Mouse (Mus musculus) limb, embryonic 12.5 days (tissue): ENCODE measurements around the gene AU021092. TPM values are rescaled to one million over a fixed set of nuclear protein-coding genes. Genes with fewer than 3 reads are reported as not detected.
A peak's percentile ranks its signal among the peaks of the same experiment; 100 is the strongest.
"Not testable (repeated sequence)": the region's sequence is repeated elsewhere in the genome, so short reads cannot be mapped to it uniquely, and the experiment has no call there.

ENCODE experiments used
- ATAC-seq: fragments of 200-750 bp; cut with Nextera tagmentation; 2 replicates; pipeline ENCODE4 v1.8.0; 2017; ENCODE audit warnings: low read depth, moderate TSS enrichment; ENCODE audit not compliant: insufficient number of reproducible peaks, insufficient read depth, low FRiP score, low TSS enrichment
- H3K27ac ChIP-seq: fragments of 300-500 bp; sonication (generic); 2 replicates; pipeline ENCODE4 v1.5.1; 2016; ENCODE audit warnings: mild to moderate bottlenecking, moderate library complexity
- H3K27me3 ChIP-seq: fragments of 300-500 bp; sonication (generic); 2 replicates; pipeline ENCODE4 v1.6.1; 2016; ENCODE audit warnings: mild to moderate bottlenecking, moderate library complexity
- H3K36me3 ChIP-seq: fragments of 300-500 bp; sonication (generic); 2 replicates; pipeline ENCODE4 v1.6.1; 2016; ENCODE audit warnings: mild to moderate bottlenecking, moderate library complexity
- H3K4me1 ChIP-seq: fragments of 300-500 bp; sonication (generic); replicated peaks from 2 replicates; pipeline ENCODE4 v1.6.1; 2016
- H3K4me2 ChIP-seq: fragments of 300-500 bp; sonication (generic); 2 replicates; pipeline ENCODE4 v1.6.1; 2016; ENCODE audit warnings: mild to moderate bottlenecking, moderate library complexity
- H3K4me3 ChIP-seq: fragments of 300-500 bp; sonication (generic); replicated peaks from 2 replicates; pipeline ENCODE4 v1.5.1; 2016; ENCODE audit warnings: mild to moderate bottlenecking
- H3K9ac ChIP-seq: fragments of 300-500 bp; sonication (generic); replicated peaks from 2 replicates; pipeline ENCODE4 v1.6.1; 2016; ENCODE audit warnings: mild to moderate bottlenecking, moderate library complexity
- H3K9me3 ChIP-seq: fragments of 300-500 bp; sonication (generic); 2 replicates; pipeline ENCODE4 v1.6.1; 2016; ENCODE audit warnings: mild to moderate bottlenecking, moderate library complexity
- WGBS: fragments of 180-500 bp; shearing (Covaris S2); methylation state at CpG from one replicate; pipeline ENCODE4 v1.1.7; 2016; 5-methylcytosine and 5-hydroxymethylcytosine counted together
- polyA plus RNA-seq: library from polyadenylated mRNA; unstranded; fragments of >200 nt; fragmentation: Nextera tagmentation; extraction: Ambion mirVana; gene quantifications from 2 replicates; pipeline ENCODE4 v1.2.1, GENCODE M21; 2016

AU021092 gene
- polyA plus RNA-seq, 1 experiment from 2014 or later = 1.4 TPM

DNA sequence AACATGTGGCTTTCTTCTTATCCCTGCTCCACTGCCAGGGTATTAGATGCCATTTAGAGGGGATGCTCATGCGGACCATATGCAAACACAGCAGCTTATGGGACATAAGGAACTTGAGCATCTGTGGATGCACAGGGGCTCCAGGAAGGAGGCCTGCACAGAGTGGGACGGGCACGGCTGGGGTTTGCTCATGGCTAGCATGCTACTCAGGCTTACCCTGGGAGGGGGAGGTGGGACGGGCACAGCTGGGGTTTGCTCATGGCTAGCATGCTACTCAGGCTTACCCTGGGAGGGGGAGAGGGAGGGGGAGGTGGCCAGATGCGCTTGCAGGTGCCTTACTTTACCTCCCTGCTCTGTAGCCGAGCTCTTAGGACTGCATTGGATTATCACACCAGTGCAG lies 20.8 kb upstream of the AU021092 start:
- 94% methylated on average over 6 of the region's 6 CpGs for WGBS
- Histone ChIP-seq H3K27ac (no peak overlapping the region), H3K9ac (no peak overlapping the region), H3K36me3 (peaks cover 83% of the 10 kb centered on the region), H3K9me3 (no peaks in the 10 kb centered on the region), H3K4me1 (no peaks in the 10 kb centered on the region), H3K4me3 (no peak overlapping the region), H3K4me2 (no peak overlapping the region), H3K27me3 (no peaks in the 10 kb centered on the region)
- ATAC-seq = no peak

DNA sequence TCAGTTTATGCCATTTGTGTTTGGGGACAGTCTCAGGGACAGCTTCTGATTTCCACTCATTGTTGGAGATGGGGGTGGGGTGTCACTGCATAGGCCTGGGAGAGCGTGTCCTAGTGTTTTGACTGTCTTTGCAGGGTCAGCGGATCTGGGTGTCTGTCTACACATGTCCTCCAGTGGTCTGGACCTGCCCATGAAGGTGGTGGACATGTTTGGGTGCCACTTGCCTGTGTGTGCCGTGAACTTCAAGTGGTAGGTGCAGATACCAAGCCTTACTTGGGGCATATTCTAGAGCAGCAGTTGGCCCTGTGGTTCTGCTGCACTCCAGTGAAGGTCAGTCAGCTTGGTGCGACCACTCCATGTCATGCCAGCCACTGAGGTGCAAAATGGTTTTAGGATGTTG lies 20.3 kb upstream of the AU021092 start:
- peaks cover 78% of the 10 kb centered on the region for H3K36me3 ChIP-seq
- no peak overlapping the region for H3K27ac ChIP-seq
- no peaks in the 10 kb centered on the region for H3K9me3 ChIP-seq
- 92% methylated on average over 4 of the region's 4 CpGs for WGBS
- ATAC-seq = no peak
- no peaks in the 10 kb centered on the region for H3K4me1 ChIP-seq
- no peak overlapping the region for H3K4me2 ChIP-seq
- no peak overlapping the region for H3K9ac ChIP-seq
- H3K4me3 ChIP-seq = no peak overlapping the region
- no peaks in the 10 kb centered on the region for H3K27me3 ChIP-seq

DNA sequence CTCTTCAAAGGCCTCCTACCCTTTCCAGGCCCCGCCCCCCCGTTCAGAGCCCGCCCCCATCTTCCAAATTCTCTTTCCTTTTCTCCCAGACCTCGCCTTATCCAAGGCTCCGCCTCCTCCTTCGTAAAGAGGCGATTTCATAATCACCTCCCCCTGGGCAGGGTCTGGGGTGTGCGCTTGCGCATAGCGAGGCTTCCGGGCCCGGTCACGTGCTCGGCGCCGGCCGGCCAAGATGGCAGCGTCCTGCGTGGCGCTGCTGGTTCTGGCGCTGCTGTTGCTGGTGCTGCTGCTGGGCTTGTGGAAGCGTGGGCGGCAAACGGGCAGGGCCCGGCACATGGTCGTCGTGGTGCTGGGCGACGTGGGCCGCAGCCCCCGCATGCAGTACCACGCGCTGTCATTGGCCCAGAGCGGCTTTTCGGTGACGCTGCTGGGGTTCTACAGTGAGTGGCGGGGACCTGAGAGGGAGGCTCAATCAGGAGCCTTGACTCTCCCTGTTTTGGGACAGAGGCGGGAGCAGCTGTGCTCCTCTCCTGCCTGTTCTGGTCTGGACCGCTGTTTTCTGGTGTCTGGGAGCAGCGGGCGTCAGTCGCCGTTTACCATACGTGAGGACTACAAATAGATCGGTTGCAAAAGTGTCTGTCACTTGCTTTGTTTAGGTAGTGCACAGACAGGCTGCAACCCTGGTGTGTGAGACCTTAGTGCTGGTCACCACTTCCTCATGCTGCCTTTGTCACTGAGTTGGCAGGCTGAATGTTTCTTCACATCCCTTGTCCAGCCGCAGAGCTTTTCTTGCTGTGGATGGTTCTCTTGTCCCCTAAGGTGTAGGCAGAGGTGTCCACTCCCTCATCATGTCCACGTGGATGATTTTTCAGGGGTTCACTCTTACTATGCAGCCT lies 11.6 kb upstream of the AU021092 start, which contains the start of gene Alg1:
Gene Alg1, plus strand, starts transcription at position 204 of the 896 bp plus-strand sequence.
- peak; percentile 92 for ATAC-seq
- 2% methylated on average over 47 of the region's 47 CpGs for WGBS
- H3K4me2 ChIP-seq = peak within 1 kb of the TSS; percentile 84
- H3K27ac ChIP-seq = 0 out of 2 replicates have a peak within 1 kb of the TSS, but pooled peaks have one; percentile 7
- peak within 1 kb of the TSS; percentile 72 for H3K9ac ChIP-seq
- H3K9me3 ChIP-seq = no peaks in the 10 kb centered on the region
- 0 out of 2 replicates have a peak, but pooled peaks cover 10% of the 10 kb centered on the region for H3K36me3 ChIP-seq
- peak within 1 kb of the TSS; percentile 88 for H3K4me3 ChIP-seq
- H3K27me3 ChIP-seq = no peaks in the 10 kb centered on the region
- H3K4me1 ChIP-seq = peaks cover 10% of the 10 kb centered on the region

DNA sequence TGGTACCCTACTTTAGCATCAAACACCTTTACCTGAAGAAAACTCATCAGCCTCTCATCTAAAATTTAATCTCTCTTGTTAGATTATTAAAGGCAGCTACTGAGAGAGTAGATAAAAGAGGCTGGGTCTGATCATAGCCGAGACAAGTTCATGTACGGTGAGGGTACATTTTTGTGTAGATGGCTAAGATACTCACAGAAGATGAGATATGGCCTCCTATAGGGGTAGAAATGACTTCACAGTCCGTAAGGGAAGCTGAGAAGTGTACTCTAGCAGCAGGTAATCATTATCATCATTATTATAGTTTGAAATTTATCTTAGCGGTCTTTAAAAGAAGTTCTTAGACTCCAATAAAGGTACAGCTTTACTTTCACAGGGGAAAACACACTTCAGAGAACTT lies 10.9 kb upstream of the AU021092 start:
- Histone ChIP-seq H3K4me3 (peak overlapping the region; percentile 88), H3K9ac (no peak overlapping the region), H3K36me3 (0 out of 2 replicates have a peak, but pooled peaks cover 7% of the 10 kb centered on the region), H3K27me3 (no peaks in the 10 kb centered on the region), H3K4me1 (peaks cover 10% of the 10 kb centered on the region), H3K4me2 (peak overlapping the region; percentile 84), H3K27ac (no peak overlapping the region), H3K9me3 (no peaks in the 10 kb centered on the region)
- no peak for ATAC-seq
- WGBS = 76% methylated on average over 4 of the region's 4 CpGs

DNA sequence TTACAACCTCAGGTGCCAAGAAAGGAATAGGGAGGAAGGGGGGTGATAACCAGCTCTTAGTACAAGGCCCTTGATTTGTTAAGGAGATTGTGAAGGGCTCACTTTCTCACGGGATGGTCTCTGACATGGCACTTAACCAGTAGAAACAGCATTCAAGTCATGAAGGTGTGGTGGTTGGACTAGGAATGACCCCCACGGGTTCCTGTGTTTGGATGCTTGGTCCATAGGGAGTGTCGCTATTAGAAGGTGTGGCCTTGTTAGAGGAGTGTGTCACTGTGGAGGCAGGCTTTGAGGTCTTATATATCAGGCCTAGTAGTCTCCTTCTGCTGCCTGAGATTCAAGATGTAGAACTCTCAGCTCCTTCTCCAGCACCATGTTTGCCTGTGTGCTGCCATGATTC lies 6.0 kb upstream of the AU021092 start:
- H3K27ac ChIP-seq, H3K4me1 ChIP-seq, ATAC-seq, H3K4me2 ChIP-seq, H3K27me3 ChIP-seq, H3K4me3 ChIP-seq, H3K9ac ChIP-seq, H3K9me3 ChIP-seq, H3K36me3 ChIP-seq: not testable (repeated sequence)
- 71% methylated on average over 3 of the region's 3 CpGs for WGBS

DNA sequence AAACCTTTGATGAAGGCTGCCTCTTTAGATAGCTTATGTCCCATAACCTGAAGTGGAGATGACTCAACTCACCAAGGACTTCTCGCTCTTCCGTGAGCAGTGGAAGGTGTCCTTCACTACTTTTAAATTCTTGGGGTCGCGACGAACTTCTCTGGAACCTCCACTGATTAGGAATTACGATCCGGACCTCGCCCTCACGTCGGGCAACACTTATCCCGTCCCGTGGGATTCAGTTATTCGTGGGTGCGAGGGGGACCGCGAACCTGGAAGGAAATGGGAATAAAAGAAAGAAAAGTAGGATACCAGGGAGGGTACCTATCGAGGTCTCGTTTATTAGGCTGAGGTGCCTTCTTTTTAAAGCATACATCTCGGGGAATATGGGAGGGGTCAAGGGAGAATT lies 5.4 kb upstream of the AU021092 start:
- H3K9me3 ChIP-seq, ATAC-seq, H3K4me3 ChIP-seq, H3K4me1 ChIP-seq, H3K27ac ChIP-seq, H3K4me2 ChIP-seq, H3K36me3 ChIP-seq, H3K27me3 ChIP-seq, H3K9ac ChIP-seq: not testable (repeated sequence)
- WGBS = 79% methylated on average over 19 of the region's 19 CpGs

DNA sequence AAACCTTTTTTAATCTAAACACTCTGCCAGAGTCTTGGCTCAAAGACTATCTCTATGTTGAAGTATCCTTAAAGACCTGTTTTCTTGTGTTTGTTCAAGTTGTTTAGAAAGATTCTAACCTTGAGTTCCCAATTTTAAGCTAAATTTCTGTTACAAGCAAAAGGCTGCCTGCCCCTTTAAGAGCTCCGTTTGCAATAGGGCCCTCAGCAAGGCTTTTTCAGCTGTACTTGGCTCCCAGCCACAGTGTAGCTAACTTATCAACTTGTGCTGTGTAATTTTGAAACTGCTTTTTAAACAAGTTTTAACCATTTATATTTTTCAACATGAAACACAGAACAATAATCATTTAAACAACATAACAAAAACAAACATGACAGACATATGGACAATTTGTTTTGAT lies 4.4 kb upstream of the AU021092 start:
- not testable (repeated sequence) for H3K27ac ChIP-seq, ATAC-seq

DNA sequence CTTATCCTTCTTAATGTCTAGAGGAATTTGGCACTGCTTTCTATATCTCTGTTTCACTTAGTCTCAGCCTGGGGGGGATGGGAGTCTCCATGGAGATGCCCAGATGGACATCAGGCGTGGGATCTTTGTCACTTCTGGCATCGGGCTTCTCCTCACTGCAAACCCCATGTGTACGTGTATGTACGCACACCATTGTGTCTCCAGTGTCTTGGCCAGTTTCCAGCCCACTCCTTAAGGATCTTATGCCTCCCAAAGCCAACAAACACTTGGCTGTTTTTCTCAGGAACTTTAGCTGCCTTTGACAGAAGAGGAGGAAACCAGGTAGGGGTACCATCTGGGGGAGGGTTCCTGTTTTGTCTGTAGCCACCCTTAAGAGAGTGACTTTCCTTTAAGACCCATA lies 696 bp downstream of the AU021092 start:
- no peak overlapping the region for H3K27ac ChIP-seq
- peaks cover 22% of the 10 kb centered on the region for H3K27me3 ChIP-seq
- H3K4me1 ChIP-seq = no peaks in the 10 kb centered on the region
- H3K9ac ChIP-seq = no peak overlapping the region
- H3K9me3 ChIP-seq = no peaks in the 10 kb centered on the region
- ATAC-seq = no peak
- no peak overlapping the region for H3K4me2 ChIP-seq
- no peak overlapping the region for H3K4me3 ChIP-seq
- H3K36me3 ChIP-seq = no peaks in the 10 kb centered on the region
- WGBS = 85% methylated on average over 4 of the region's 4 CpGs

More for the DNA sequence above, 4.4 kb upstream of the AU021092 start:
- H3K4me2 ChIP-seq, H3K9me3 ChIP-seq, H3K9ac ChIP-seq, H3K27me3 ChIP-seq, H3K4me3 ChIP-seq, H3K36me3 ChIP-seq, H3K4me1 ChIP-seq: not testable (repeated sequence)
- 12% methylated on average over 1 of the region's 1 CpGs for WGBS

DNA sequence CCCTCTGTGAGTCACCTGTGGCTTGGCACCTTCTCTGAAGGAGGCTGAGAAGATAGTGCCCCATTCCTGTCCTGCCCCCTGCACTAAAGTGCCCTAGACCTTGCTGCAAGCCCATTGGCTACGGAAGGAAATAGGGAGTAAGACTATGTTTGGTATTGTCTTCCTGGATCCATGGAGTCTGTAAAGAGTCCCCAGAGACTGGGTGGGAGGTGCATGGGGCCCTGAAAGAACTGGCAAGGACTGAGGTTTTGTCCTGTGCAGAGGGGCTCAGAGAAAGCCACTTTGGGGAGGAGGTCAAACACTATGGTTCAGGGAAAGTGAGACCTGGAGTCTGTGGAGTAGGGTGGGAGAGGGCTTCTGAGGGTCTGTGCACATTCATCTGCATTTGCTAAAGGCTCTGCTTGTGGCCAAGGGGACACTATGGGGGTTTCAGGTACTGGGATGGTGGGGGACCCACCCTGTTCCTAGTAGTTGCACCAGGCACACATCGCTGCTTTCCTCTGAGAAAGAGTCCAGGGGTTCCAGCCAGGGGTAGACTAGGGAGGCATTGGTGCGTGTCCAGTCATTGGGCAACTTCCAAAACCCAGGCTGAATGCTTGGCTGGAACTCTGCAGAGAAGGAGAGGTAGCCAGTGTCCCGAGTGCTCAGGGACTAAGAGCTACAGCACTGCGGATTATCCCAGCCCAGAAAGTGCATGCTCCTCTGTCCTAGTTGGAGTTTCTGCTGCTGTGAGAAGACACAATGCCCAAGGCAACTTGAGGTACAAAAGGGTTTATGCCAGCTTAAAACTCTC lies 4.6 kb downstream of the AU021092 start:
- no peaks in the 10 kb centered on the region for H3K9me3 ChIP-seq
- H3K4me1 ChIP-seq = no peaks in the 10 kb centered on the region
- H3K4me2 ChIP-seq = no peak overlapping the region
- H3K9ac ChIP-seq = no peak overlapping the region
- ATAC-seq = no peak
- no peak overlapping the region for H3K4me3 ChIP-seq
- no peak overlapping the region for H3K27ac ChIP-seq
- no peaks in the 10 kb centered on the region for H3K36me3 ChIP-seq
- WGBS = 74% methylated on average over 5 of the region's 5 CpGs
- peaks cover 22% of the 10 kb centered on the region for H3K27me3 ChIP-seq

DNA sequence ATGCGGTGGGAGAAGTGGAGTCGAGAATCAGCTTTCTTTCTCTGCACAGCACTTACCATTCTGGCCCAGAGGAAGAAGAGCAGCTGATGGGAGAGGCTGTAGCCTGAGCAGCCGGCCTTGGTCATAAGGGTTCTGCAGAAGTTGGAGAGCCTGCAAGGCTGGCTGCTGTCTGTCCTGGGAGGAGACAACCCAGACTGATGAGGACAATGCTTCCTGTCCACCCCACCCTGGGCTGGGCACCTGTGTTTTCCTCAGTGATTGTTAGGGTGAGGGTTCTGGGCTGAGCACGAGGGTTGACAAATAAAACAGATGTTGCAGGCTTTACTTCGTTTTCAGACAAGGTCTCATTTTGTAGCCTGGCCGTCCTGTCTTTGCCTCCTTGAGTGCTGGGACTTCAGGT lies 5.4 kb downstream of the AU021092 start:
- WGBS = 62% methylated on average over 6 of the region's 6 CpGs
- Histone ChIP-seq H3K36me3 (no peaks in the 10 kb centered on the region), H3K9ac (no peak overlapping the region), H3K4me3 (no peak overlapping the region), H3K27me3 (peaks cover 22% of the 10 kb centered on the region), H3K27ac (no peak overlapping the region), H3K4me1 (no peaks in the 10 kb centered on the region), H3K9me3 (no peaks in the 10 kb centered on the region), H3K4me2 (no peak overlapping the region)
- no peak for ATAC-seq

DNA sequence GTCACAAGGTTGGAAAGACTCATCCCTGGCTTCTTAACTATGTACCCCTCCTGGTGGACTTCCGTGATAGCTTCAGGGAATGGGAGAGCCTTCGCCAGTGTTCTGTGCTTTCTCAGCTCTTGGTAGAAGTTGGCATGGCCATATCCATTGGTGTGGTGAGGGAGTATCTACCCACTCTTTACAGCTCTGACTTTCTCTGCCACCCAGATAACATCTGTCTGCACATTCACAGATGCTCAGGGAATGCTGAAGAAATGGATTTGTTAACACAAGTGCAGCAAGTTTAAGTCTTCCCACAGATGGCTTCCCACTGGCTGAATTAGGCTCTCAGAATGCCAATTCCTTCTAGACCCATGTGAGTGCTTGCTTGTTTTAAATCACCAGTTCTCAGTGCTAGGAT lies 8.0 kb downstream of the AU021092 start:
- ATAC-seq = no peak
- Histone ChIP-seq H3K27ac (no peak overlapping the region), H3K4me1 (no peaks in the 10 kb centered on the region), H3K36me3 (no peaks in the 10 kb centered on the region), H3K9me3 (no peaks in the 10 kb centered on the region), H3K9ac (no peak overlapping the region), H3K4me3 (no peak overlapping the region), H3K4me2 (no peak overlapping the region), H3K27me3 (peaks cover 16% of the 10 kb centered on the region)
- 89% methylated on average over 2 of the region's 2 CpGs for WGBS
